Mouse (Mus musculus): Measurements from ENCODE around the gene 4930564D02Rik. TPM values are rescaled to one million over a fixed set of nuclear protein-coding genes. Genes with fewer than 3 reads are reported as not detected.

4930564D02Rik gene
- polyA plus RNA-seq, 1 experiment from 2014 or later = not detected

GRCm38 (mm10) chr3:105040002-105040401 lies 26.6 kb upstream of the 4930564D02Rik start:
- 65% methylated on average over 8 of the region's 8 CpGs for WGBS
- Histone ChIP-seq H3K27ac (ENCODE audit: low read depth, low read length) (no peak overlapping the region), H3K4me3 (ENCODE audit: low read depth, low read length) (no peak overlapping the region), H3K27me3 (ENCODE audit: control insufficient read depth, insufficient read depth, low read length) (no peaks in the 10 kb centered on the region), H3K9me3 (ENCODE audit: control insufficient read depth, low read length) (no peaks in the 10 kb centered on the region), H3K4me2 (ENCODE audit: low read depth) (no peak overlapping the region), H3K9ac (ENCODE audit: low read length) (no peak overlapping the region), H3K4me1 (ENCODE audit: control insufficient read depth, insufficient read depth, low read length) (no peaks in the 10 kb centered on the region), H3K36me3 (ENCODE audit: control insufficient read depth, insufficient read depth, low read length) (peaks cover 6% of the 10 kb centered on the region)
- no peak for DNase-seq (ENCODE audit: low spot score)
- ATAC-seq (ENCODE audit: insufficient read depth, low FRiP score, low TSS enrichment) = no peak

GRCm38 (mm10) chr3:105040983-105041625 lies 25.5 kb upstream of the 4930564D02Rik start:
- H3K9ac ChIP-seq (ENCODE audit: low read length) = no peak overlapping the region
- WGBS = 89% methylated on average over 9 of the region's 9 CpGs
- ATAC-seq (ENCODE audit: insufficient read depth, low FRiP score, low TSS enrichment) (no peak), DNase-seq (ENCODE audit: low spot score) (no peak)
- H3K9me3 ChIP-seq (ENCODE audit: control insufficient read depth, low read length) = no peaks in the 10 kb centered on the region
- H3K4me1 ChIP-seq (ENCODE audit: control insufficient read depth, insufficient read depth, low read length) = no peaks in the 10 kb centered on the region
- no peak overlapping the region for H3K4me3 ChIP-seq (ENCODE audit: low read depth, low read length)
- peaks cover 3% of the 10 kb centered on the region; the same call in 1 of the 2 replicates for H3K36me3 ChIP-seq (ENCODE audit: control insufficient read depth, insufficient read depth, low read length)
- H3K27ac ChIP-seq (ENCODE audit: low read depth, low read length) = no peak overlapping the region
- no peak overlapping the region for H3K4me2 ChIP-seq (ENCODE audit: low read depth)
- H3K27me3 ChIP-seq (ENCODE audit: control insufficient read depth, insufficient read depth, low read length) = no peaks in the 10 kb centered on the region

GRCm38 (mm10) chr3:105043746-105044145 lies 22.9 kb upstream of the 4930564D02Rik start:
- DNase-seq (ENCODE audit: low spot score) (no peak), ATAC-seq (ENCODE audit: insufficient read depth, low FRiP score, low TSS enrichment) (no peak)
- no peaks in the 10 kb centered on the region for H3K9me3 ChIP-seq (ENCODE audit: control insufficient read depth, low read length)
- H3K27ac ChIP-seq (ENCODE audit: low read depth, low read length) = no peak overlapping the region
- 92% methylated on average over 5 of the region's 5 CpGs for WGBS
- no peak overlapping the region for H3K4me3 ChIP-seq (ENCODE audit: low read depth, low read length)
- H3K4me1 ChIP-seq (ENCODE audit: control insufficient read depth, insufficient read depth, low read length) = no peaks in the 10 kb centered on the region
- no peaks in the 10 kb centered on the region for H3K27me3 ChIP-seq (ENCODE audit: control insufficient read depth, insufficient read depth, low read length)
- H3K36me3 ChIP-seq (ENCODE audit: control insufficient read depth, insufficient read depth, low read length) = no peaks in the 10 kb centered on the region
- H3K4me2 ChIP-seq (ENCODE audit: low read depth) = no peak overlapping the region
- H3K9ac ChIP-seq (ENCODE audit: low read length) = no peak overlapping the region

- H3K4me1 ChIP-seq (ENCODE audit: control insufficient read depth, insufficient read depth, low read length) = peaks cover 7% of the 10 kb centered on the region
- 85% methylated on average over 5 of the region's 5 CpGs for WGBS
These were observed 19.8 kb upstream of the 4930564D02Rik start for GRCm38 (mm10) chr3:105046870-105047269.

GRCm38 (mm10) chr3:105047616-105048015 lies 19.0 kb upstream of the 4930564D02Rik start:
- H3K4me1 ChIP-seq (ENCODE audit: control insufficient read depth, insufficient read depth, low read length) = peaks cover 7% of the 10 kb centered on the region
- H3K9me3 ChIP-seq (ENCODE audit: control insufficient read depth, low read length) = no peaks in the 10 kb centered on the region
- no peaks in the 10 kb centered on the region for H3K27me3 ChIP-seq (ENCODE audit: control insufficient read depth, insufficient read depth, low read length)
- WGBS = 77% methylated on average over 8 of the region's 8 CpGs
- no peak overlapping the region for H3K27ac ChIP-seq (ENCODE audit: low read depth, low read length)
- DNase-seq (ENCODE audit: low spot score) = no peak
- H3K36me3 ChIP-seq (ENCODE audit: control insufficient read depth, insufficient read depth, low read length) = no peaks in the 10 kb centered on the region
- no peak overlapping the region for H3K4me2 ChIP-seq (ENCODE audit: low read depth)
- no peak overlapping the region for H3K4me3 ChIP-seq (ENCODE audit: low read depth, low read length)
- no peak for ATAC-seq (ENCODE audit: insufficient read depth, low FRiP score, low TSS enrichment)
- H3K9ac ChIP-seq (ENCODE audit: low read length) = no peak overlapping the region

More at GRCm38 (mm10) chr3:105046870-105047269, 19.8 kb upstream of the 4930564D02Rik start:
- no peak overlapping the region for H3K27ac ChIP-seq (ENCODE audit: low read depth, low read length)
- no peaks in the 10 kb centered on the region for H3K36me3 ChIP-seq (ENCODE audit: control insufficient read depth, insufficient read depth, low read length)
- H3K4me2 ChIP-seq (ENCODE audit: low read depth) = no peak overlapping the region
- H3K9me3 ChIP-seq (ENCODE audit: control insufficient read depth, low read length) = no peaks in the 10 kb centered on the region
- DNase-seq (ENCODE audit: low spot score) = no peak
- H3K9ac ChIP-seq (ENCODE audit: low read length) = no peak overlapping the region
- no peaks in the 10 kb centered on the region for H3K27me3 ChIP-seq (ENCODE audit: control insufficient read depth, insufficient read depth, low read length)
- ATAC-seq (ENCODE audit: insufficient read depth, low FRiP score, low TSS enrichment) = no peak
- no peak overlapping the region for H3K4me3 ChIP-seq (ENCODE audit: low read depth, low read length)

GRCm38 (mm10) chr3:105049848-105050247 lies 16.8 kb upstream of the 4930564D02Rik start:
- DNase-seq (ENCODE audit: low spot score) (no peak), ATAC-seq (ENCODE audit: insufficient read depth, low FRiP score, low TSS enrichment) (no peak)
- H3K9me3 ChIP-seq (ENCODE audit: control insufficient read depth, low read length) = no peaks in the 10 kb centered on the region
- no peak overlapping the region for H3K4me2 ChIP-seq (ENCODE audit: low read depth)
- no peaks in the 10 kb centered on the region for H3K27me3 ChIP-seq (ENCODE audit: control insufficient read depth, insufficient read depth, low read length)
- H3K9ac ChIP-seq (ENCODE audit: low read length) = no peak overlapping the region
- H3K36me3 ChIP-seq (ENCODE audit: control insufficient read depth, insufficient read depth, low read length) = no peaks in the 10 kb centered on the region
- WGBS = 86% methylated on average over 6 of the region's 6 CpGs
- peaks cover 11% of the 10 kb centered on the region for H3K4me1 ChIP-seq (ENCODE audit: control insufficient read depth, insufficient read depth, low read length)
- no peak overlapping the region for H3K4me3 ChIP-seq (ENCODE audit: low read depth, low read length)
- no peak overlapping the region for H3K27ac ChIP-seq (ENCODE audit: low read depth, low read length)

GRCm38 (mm10) chr3:105051103-105051502 lies 15.5 kb upstream of the 4930564D02Rik start:
- H3K4me3 ChIP-seq (ENCODE audit: low read depth, low read length) = peak overlapping the region; percentile 79
- H3K27ac ChIP-seq (ENCODE audit: low read depth, low read length) = no peak overlapping the region
- peaks cover 11% of the 10 kb centered on the region for H3K4me1 ChIP-seq (ENCODE audit: control insufficient read depth, insufficient read depth, low read length)
- no peaks in the 10 kb centered on the region for H3K27me3 ChIP-seq (ENCODE audit: control insufficient read depth, insufficient read depth, low read length)
- H3K4me2 ChIP-seq (ENCODE audit: low read depth) = peak overlapping the region; percentile 41
- H3K36me3 ChIP-seq (ENCODE audit: control insufficient read depth, insufficient read depth, low read length) = no peaks in the 10 kb centered on the region
- H3K9me3 ChIP-seq (ENCODE audit: control insufficient read depth, low read length) = no peaks in the 10 kb centered on the region
- DNase-seq (ENCODE audit: low spot score) (no peak), ATAC-seq (ENCODE audit: insufficient read depth, low FRiP score, low TSS enrichment) (no peak)
- H3K9ac ChIP-seq (ENCODE audit: low read length) = no peak overlapping the region
- WGBS = 64% methylated on average over 2 of the region's 2 CpGs

- under 1% methylated on average over 35 of the region's 37 CpGs for WGBS
These were observed 14.3 kb upstream of the 4930564D02Rik start for GRCm38 (mm10) chr3:105052171-105052936.

More at GRCm38 (mm10) chr3:105052171-105052936, 14.3 kb upstream of the 4930564D02Rik start:
- Histone ChIP-seq H3K4me1 (ENCODE audit: control insufficient read depth, insufficient read depth, low read length) (peaks cover 11% of the 10 kb centered on the region), H3K4me2 (ENCODE audit: low read depth) (peak overlapping the region; percentile 41), H3K9me3 (ENCODE audit: control insufficient read depth, low read length) (no peaks in the 10 kb centered on the region), H3K9ac (ENCODE audit: low read length) (peak overlapping the region; percentile 77), H3K36me3 (ENCODE audit: control insufficient read depth, insufficient read depth, low read length) (no peaks in the 10 kb centered on the region), H3K27ac (ENCODE audit: low read depth, low read length) (peak overlapping the region; percentile 75), H3K27me3 (ENCODE audit: control insufficient read depth, insufficient read depth, low read length) (no peaks in the 10 kb centered on the region), H3K4me3 (ENCODE audit: low read depth, low read length) (peak overlapping the region; percentile 79)
- DNase-seq (ENCODE audit: low spot score) = no peak
- ATAC-seq (ENCODE audit: insufficient read depth, low FRiP score, low TSS enrichment) = peak; percentile 72

Measured in neural tube, embryonic 11.5 days (tissue).